Mouse (Mus musculus) heart, embryonic 11.5 days (tissue): ENCODE measurements around the gene Mdc1. TPM values are rescaled to one million over a fixed set of nuclear protein-coding genes. Genes with fewer than 3 reads are reported as not detected.
A peak's percentile ranks its signal among the peaks of the same experiment; 100 is the strongest.

Source experiments
- ATAC-seq: fragments of 200-750 bp; cut with Nextera tagmentation; replicated peaks from 2 replicates; pipeline ENCODE4 v1.8.0; 2017; ENCODE audit warnings: moderate library complexity; ENCODE audit not compliant: insufficient number of reproducible peaks, low FRiP score, low TSS enrichment
- H3K27ac ChIP-seq: fragments of 300-500 bp; sonication (generic); 2 replicates; pipeline ENCODE4 v1.5.1; 2014; ENCODE audit warnings: mild to moderate bottlenecking, low read depth, low read length
- H3K27me3 ChIP-seq: fragments of 300-500 bp; sonication (generic); 2 replicates; pipeline ENCODE4 v1.6.1; 2014; ENCODE audit warnings: mild to moderate bottlenecking, low read length, mixed read lengths; ENCODE audit not compliant: control insufficient read depth, insufficient read depth
- H3K36me3 ChIP-seq: fragments of 300-500 bp; sonication (generic); 2 replicates; pipeline ENCODE4 v1.6.1; 2014; ENCODE audit warnings: mild to moderate bottlenecking, low read length, moderate library complexity, mixed read lengths; ENCODE audit not compliant: control insufficient read depth, insufficient read depth
- H3K4me1 ChIP-seq: fragments of 300-500 bp; sonication (generic); 2 replicates; pipeline ENCODE4 v1.6.1; 2014; ENCODE audit warnings: low read length; ENCODE audit not compliant: control insufficient read depth, insufficient read depth
- H3K4me2 ChIP-seq: fragments of 300-500 bp; sonication (generic); 2 replicates; pipeline ENCODE4 v1.6.1; 2014; ENCODE audit warnings: mild to moderate bottlenecking, moderate library complexity
- H3K4me3 ChIP-seq: fragments of 300-500 bp; sonication (generic); 2 replicates; pipeline ENCODE4 v1.5.1; 2014; ENCODE audit warnings: low read depth, low read length
- H3K9ac ChIP-seq: fragments of 300-500 bp; sonication (generic); 2 replicates; pipeline ENCODE4 v1.6.1; 2014; ENCODE audit warnings: mild to moderate bottlenecking, low read depth, low read length, moderate library complexity
- H3K9me3 ChIP-seq: fragments of 300-500 bp; sonication (generic); replicated peaks from 2 replicates; pipeline ENCODE4 v1.6.1; 2016; ENCODE audit warnings: low read length; ENCODE audit not compliant: control insufficient read depth
- WGBS: fragments of 180-500 bp; shearing (Covaris S2); extraction: QIAGEN DNeasy Blood & Tissue Kit; methylation state at CpG from one replicate; pipeline ENCODE4 v1.1.7; 2014; ENCODE audit not compliant: insufficient replicate concordance; 5-methylcytosine and 5-hydroxymethylcytosine counted together
- polyA plus RNA-seq: library from polyadenylated mRNA; unstranded; fragments of >200 nt; fragmentation: Nextera tagmentation; extraction: Ambion mirVana; gene quantifications from 2 replicates; pipeline ENCODE4 v1.2.1, GENCODE M21; 2014

Gene Mdc1
- polyA plus RNA-seq, 1 experiment from 2014 or later = 19.0 TPM

DNA sequence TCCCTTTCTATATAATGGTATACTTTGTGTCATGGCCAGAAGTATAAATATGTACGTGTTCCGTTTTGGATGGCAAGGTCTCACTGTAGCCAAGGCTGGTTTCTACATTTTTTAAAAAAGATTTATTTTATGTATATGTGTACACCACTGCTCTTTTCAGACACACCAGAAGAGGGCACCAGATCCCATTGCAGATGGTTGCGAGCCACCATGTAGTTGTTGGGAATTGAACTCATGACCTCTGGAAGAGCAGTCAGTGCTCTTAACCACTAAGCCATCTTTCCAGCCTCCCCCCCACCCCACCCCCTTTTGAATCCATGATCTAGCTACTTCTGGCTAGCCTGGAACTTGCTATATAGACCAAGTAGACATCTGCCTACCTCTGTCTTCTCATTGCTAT, 2.2 kb downstream of the Mdc1 start:
- Histone ChIP-seq H3K9me3 (no peaks in the 10 kb centered on the region), H3K27me3 (no peaks in the 10 kb centered on the region), H3K4me2 (no peak overlapping the region), H3K4me1 (peaks cover 8% of the 10 kb centered on the region; the same call in 1 of the 2 replicates), H3K4me3 (no peak overlapping the region), H3K27ac (no peak overlapping the region), H3K36me3 (peaks cover 24% of the 10 kb centered on the region), H3K9ac (no peak overlapping the region)
- 92% methylated on average over 3 of the region's 3 CpGs for WGBS
- no peak for ATAC-seq

GRCm38 (mm10) chr17:35848112-35848511, 6.8 kb downstream of the Mdc1 start:
- Histone ChIP-seq H3K4me1 (no peaks in the 10 kb centered on the region), H3K36me3 (peaks cover 55% of the 10 kb centered on the region), H3K9ac (0 out of 2 replicates have a peak overlapping the region, but pooled peaks have one; percentile 22), H3K9me3 (no peaks in the 10 kb centered on the region), H3K4me2 (no peak overlapping the region), H3K27ac (no peak overlapping the region), H3K27me3 (no peaks in the 10 kb centered on the region), H3K4me3 (no peak overlapping the region)
- ATAC-seq = no peak
- 68% methylated on average over 1 of the region's 1 CpGs for WGBS

DNA sequence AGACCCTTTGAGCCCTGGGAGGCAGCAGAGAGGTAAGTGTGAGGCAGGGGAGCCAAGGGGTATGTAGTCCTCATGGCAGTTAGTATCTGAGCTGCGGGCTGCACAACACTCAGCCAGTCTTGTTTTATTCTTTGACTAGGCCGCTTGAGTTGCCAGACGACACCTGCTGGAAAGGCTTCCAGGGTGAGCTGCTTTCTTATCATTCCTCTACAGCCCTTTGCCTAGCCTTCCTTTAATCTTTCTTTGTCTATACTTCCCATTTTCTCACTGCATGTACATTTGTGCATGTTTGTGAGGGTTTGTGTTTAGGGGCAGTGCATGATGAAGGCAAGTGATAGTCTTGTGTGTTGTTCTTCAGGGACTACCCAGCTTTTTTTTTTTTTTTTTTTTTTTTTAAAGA, 9.7 kb downstream of the Mdc1 start:
- H3K9me3 ChIP-seq = no peaks in the 10 kb centered on the region
- H3K9ac ChIP-seq = no peak overlapping the region
- H3K36me3 ChIP-seq = peaks cover 54% of the 10 kb centered on the region
- H3K27me3 ChIP-seq = no peaks in the 10 kb centered on the region
- no peak overlapping the region; the same call in 1 of the 2 replicates for H3K4me2 ChIP-seq
- H3K27ac ChIP-seq = no peak overlapping the region
- H3K4me3 ChIP-seq = no peak overlapping the region
- ATAC-seq = no peak
- no peaks in the 10 kb centered on the region for H3K4me1 ChIP-seq
- WGBS = 74% methylated on average over 3 of the region's 3 CpGs

- Histone ChIP-seq H3K4me2 (no peak overlapping the region), H3K4me1 (peaks cover 7% of the 10 kb centered on the region), H3K27ac (no peak overlapping the region), H3K9me3 (no peaks in the 10 kb centered on the region), H3K9ac (no peak overlapping the region), H3K27me3 (no peaks in the 10 kb centered on the region), H3K36me3 (peaks cover 16% of the 10 kb centered on the region), H3K4me3 (no peak overlapping the region)
- WGBS = 83% methylated on average over 1 of the region's 1 CpGs
- no peak for ATAC-seq
Observed at GRCm38 (mm10) chr17:35859371-35859770, 18.1 kb downstream of the Mdc1 start.

- WGBS = 38% methylated on average over 2 of the region's 2 CpGs
- peaks cover 12% of the 10 kb centered on the region for H3K36me3 ChIP-seq
- ATAC-seq = no peak
- H3K27me3 ChIP-seq = no peaks in the 10 kb centered on the region
- no peak overlapping the region for H3K9ac ChIP-seq
- H3K4me3 ChIP-seq = no peak overlapping the region
- no peaks in the 10 kb centered on the region for H3K9me3 ChIP-seq
- H3K4me2 ChIP-seq = no peak overlapping the region
- peaks cover 12% of the 10 kb centered on the region for H3K4me1 ChIP-seq
- H3K27ac ChIP-seq = no peak overlapping the region
Observed at GRCm38 (mm10) chr17:35859835-35860234, 18.5 kb downstream of the Mdc1 start.

- Histone ChIP-seq H3K36me3 (peaks cover 12% of the 10 kb centered on the region), H3K9me3 (no peaks in the 10 kb centered on the region), H3K9ac (peak overlapping the region; percentile 80), H3K4me3 (peak overlapping the region; percentile 76), H3K4me1 (peaks cover 16% of the 10 kb centered on the region), H3K27ac (peak overlapping the region; percentile 94), H3K27me3 (no peaks in the 10 kb centered on the region), H3K4me2 (peak overlapping the region; percentile 67)
- no peak for ATAC-seq
- WGBS = 5% methylated on average over 12 of the region's 12 CpGs
Observed at GRCm38 (mm10) chr17:35860831-35861197, 19.5 kb downstream of the Mdc1 start.

- peaks cover 12% of the 10 kb centered on the region for H3K36me3 ChIP-seq
- peak; percentile 86 for ATAC-seq
- H3K4me2 ChIP-seq = peak within 1 kb of the TSS; percentile 67
- H3K27me3 ChIP-seq = no peaks in the 10 kb centered on the region
- WGBS = under 1% methylated on average over 47 of the region's 47 CpGs
- H3K9me3 ChIP-seq = no peaks in the 10 kb centered on the region
- H3K27ac ChIP-seq = peak within 1 kb of the TSS; percentile 94
- peaks cover 16% of the 10 kb centered on the region for H3K4me1 ChIP-seq
- peak within 1 kb of the TSS; percentile 80 for H3K9ac ChIP-seq
- peak within 1 kb of the TSS; percentile 76 for H3K4me3 ChIP-seq
Observed at GRCm38 (mm10) chr17:35861198-35861857, 20.0 kb downstream of the Mdc1 start, which contains the start of gene Nrm. TSS of gene Nrm (plus strand) at chr17:35861318.

DNA sequence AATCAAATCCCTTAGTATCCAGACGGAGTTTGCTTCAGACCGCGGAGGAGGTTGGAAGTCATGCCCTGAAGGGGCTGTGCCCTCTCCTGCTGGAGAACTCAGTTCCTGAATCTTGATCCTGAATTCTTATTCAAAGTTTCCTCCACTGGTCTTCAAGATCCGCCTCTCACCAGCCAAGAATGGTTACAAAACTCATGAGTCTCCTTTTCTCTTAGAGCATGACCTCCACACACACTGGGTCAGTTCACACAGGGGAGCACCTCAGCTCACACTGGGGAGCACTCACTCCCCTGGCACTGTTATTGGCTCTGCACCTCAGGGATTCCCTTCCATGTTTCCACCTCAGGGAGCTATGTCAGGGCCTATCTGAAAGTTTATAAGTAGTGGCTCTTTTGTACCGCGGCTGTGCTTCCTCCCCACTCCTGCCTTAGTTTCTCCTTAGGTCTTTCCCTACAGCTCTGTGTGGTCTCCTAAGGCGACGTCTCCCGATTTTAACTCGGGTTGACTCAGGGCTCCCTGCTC, 23.6 kb downstream of the Mdc1 start:
- ATAC-seq = no peak
- Histone ChIP-seq H3K27ac (peak overlapping the region; percentile 83), H3K4me1 (peaks cover 33% of the 10 kb centered on the region), H3K9ac (peak overlapping the region; percentile 90), H3K4me2 (peak overlapping the region; percentile 98), H3K36me3 (no peaks in the 10 kb centered on the region), H3K4me3 (peak overlapping the region; percentile 49), H3K9me3 (no peaks in the 10 kb centered on the region), H3K27me3 (no peaks in the 10 kb centered on the region)
- 19% methylated on average over 10 of the region's 10 CpGs for whole genome bisulfite sequencing
